Mouse (Mus musculus) CD4-positive naive resting alpha-beta T cell, adult 57 days (primary cell): ENCODE data around the gene Ugt1a10. TPM values are rescaled to one million over a fixed set of nuclear protein-coding genes. Genes with fewer than 3 reads are reported as not detected.

Experiments used
- total RNA-seq: library from RNA; stranded (reverse); gene quantifications from one replicate; pipeline ENCODE4 v1.2.4, GENCODE M21; 2023

Gene Ugt1a10
- total RNA-seq, result not detected

GRCm38 (mm10) chr1:88055088-88055487, at the start of gene Ugt1a10:
Gene Ugt1a10 (plus strand): TSS chr1:88055388.

GRCm38 (mm10) chr1:88008211-88008697, 46.9 kb upstream of the Ugt1a10 start, which contains the start of gene Usp40:
Gene Usp40 (minus strand): TSS chr1:88008551.

GRCm38 (mm10) chr1:88070495-88070894, 15.3 kb downstream of the Ugt1a10 start, which contains the start of gene Ugt1a9:
Gene Ugt1a9 (plus strand): TSS chr1:88070800.

GRCm38 (mm10) chr1:88087513-88087912, 32.3 kb downstream of the Ugt1a10 start, which contains the start of gene Ugt1a8:
Gene Ugt1a8 (plus strand): TSS chr1:88087813.

GRCm38 (mm10) chr1:88094941-88095492, 39.8 kb downstream of the Ugt1a10 start, which contains the start of gene Ugt1a7c:
Gene Ugt1a7c (plus strand): TSS chr1:88095062.

GRCm38 (mm10) chr1:88103019-88103418, 47.8 kb downstream of the Ugt1a10 start, which contains the start of gene Ugt1a6b:
Gene Ugt1a6b (plus strand): TSS chr1:88103252.

GRCm38 (mm10) chr1:88134457-88135011, 79.3 kb downstream of the Ugt1a10 start, which contains the start of gene Ugt1a6a:
Gene Ugt1a6a (plus strand): TSS chr1:88134809.

GRCm38 (mm10) chr1:88165711-88166110, 110.5 kb downstream of the Ugt1a10 start, which contains the start of gene Ugt1a5:
Gene Ugt1a5 (plus strand): TSS chr1:88166012.

GRCm38 (mm10) chr1:88200456-88200855, 145.3 kb downstream of the Ugt1a10 start, which contains the start of gene Ugt1a2:
Gene Ugt1a2 (plus strand): TSS chr1:88200601.

GRCm38 (mm10) chr1:88205294-88205922, 150.2 kb downstream of the Ugt1a10 start, which contains the start of gene Dnajb3:
Gene Dnajb3 (minus strand): TSS chr1:88205782.

GRCm38 (mm10) chr1:88211812-88212211, 156.6 kb downstream of the Ugt1a10 start, which contains the start of gene Ugt1a1:
Gene Ugt1a1 (plus strand): TSS chr1:88211959.

GRCm38 (mm10) chr1:88226670-88227379, 171.6 kb downstream of the Ugt1a10 start, which contains the start of gene Mroh2a:
Gene Mroh2a (plus strand): TSS chr1:88226986.

Other genes with a start within 250 kb of the Ugt1a10 start
- 259 TPM for gene Dgkd, start 202.1 kb upstream of the Ugt1a10 start, total RNA-seq
- gene Usp40, start 46.8 kb upstream of the Ugt1a10 start, total RNA-seq, result 28.5 TPM
- not detected for gene Ugt1a9, start 15.4 kb downstream of the Ugt1a10 start, total RNA-seq
- not detected for gene Ugt1a8, start 32.4 kb downstream of the Ugt1a10 start, total RNA-seq
- 0.30 TPM for gene Ugt1a7c, start 39.7 kb downstream of the Ugt1a10 start, total RNA-seq
- gene Ugt1a6b, start 47.9 kb downstream of the Ugt1a10 start, total RNA-seq, result 0.59 TPM
- gene Ugt1a6a, start 79.4 kb downstream of the Ugt1a10 start, total RNA-seq, result 0.86 TPM
- gene Ugt1a5, start 110.6 kb downstream of the Ugt1a10 start, total RNA-seq, result not detected
- not detected for gene Ugt1a2, start 145.2 kb downstream of the Ugt1a10 start, total RNA-seq
- gene Dnajb3, start 150.4 kb downstream of the Ugt1a10 start, total RNA-seq, result 1.2 TPM
- not detected for gene Ugt1a1, start 156.6 kb downstream of the Ugt1a10 start, total RNA-seq
- 0.18 TPM for gene Mroh2a, start 171.6 kb downstream of the Ugt1a10 start, total RNA-seq
- gene Hjurp, start 222.2 kb downstream of the Ugt1a10 start, total RNA-seq, result 164 TPM
- not detected for gene Trpm8, start 222.3 kb downstream of the Ugt1a10 start, total RNA-seq